Mouse (Mus musculus): ENCODE results near the gene Aff3. TPM values are rescaled to one million over a fixed set of nuclear protein-coding genes. Genes with fewer than 3 reads are reported as not detected.
A peak's percentile ranks its signal among the peaks of the same experiment; 100 is the strongest.

The Aff3 gene
- total RNA-seq, 1 experiment: 1.7 TPM

GRCm38 (mm10) chr1:38650031-38650430 is 14.7 kb downstream of the Aff3 start:
- TF ChIP-seq HCFC1 (IDR thresholded peaks at IDR 0.05; ENCODE audit: borderline replicate concordance, insufficient read depth, low read length) (no peak), ZC3H11A (IDR thresholded peaks at IDR 0.05; ENCODE audit: borderline replicate concordance, low read depth, low read length) (no peak), MAFK (IDR thresholded peaks at IDR 0.05; ENCODE audit: insufficient read depth, low read depth, low read length) (no peak), CHD2 (IDR thresholded peaks at IDR 0.05; ENCODE audit: low read depth, low read length) (no peak), ZNF384 (IDR thresholded peaks at IDR 0.05; ENCODE audit: low read depth, low read length) (no peak)
- no peak for DNase-seq (ENCODE audit: low read depth, low spot score)
- Histone ChIP-seq H3K27ac (ENCODE audit: insufficient read depth, low read depth, low read length, poor library complexity, severe bottlenecking) (no peak overlapping the region), H3K36me3 (ENCODE audit: control insufficient read depth, insufficient read depth, low read length, poor library complexity, severe bottlenecking) (no peaks in the 10 kb centered on the region), H3K4me3 (ENCODE audit: insufficient read depth in 1 of 2, low read depth in 1 of 2, low read length in 2 of 2, poor library complexity in 1 of 2, severe bottlenecking in 1 of 2) (no peak overlapping the region), H3K9me3 (ENCODE audit: control insufficient read depth, insufficient read depth, low read depth, low read length) (no peaks in the 10 kb centered on the region), H3K4me1 (ENCODE audit: control insufficient read depth in 2 of 2, insufficient read depth in 2 of 2, low read length in 2 of 2, poor library complexity in 1 of 2) (no peaks in the 10 kb centered on the region), H3K9ac (ENCODE audit: insufficient read depth, low read depth, low read length, poor library complexity, severe bottlenecking) (no peak overlapping the region)
- in situ Hi-C loops (cut with MboI; ENCODE audit: low sequenced_read_pairs in 2 of 2, unreplicated experiment in 2 of 2): no loop called here

- DNase-seq (ENCODE audit: low read depth, low spot score): no peak
- Histone ChIP-seq H3K9me3 (ENCODE audit: control insufficient read depth, insufficient read depth, low read depth, low read length) (no peaks in the 10 kb centered on the region), H3K36me3 (ENCODE audit: control insufficient read depth, insufficient read depth, low read length, poor library complexity, severe bottlenecking) (no peaks in the 10 kb centered on the region), H3K27ac (ENCODE audit: insufficient read depth, low read depth, low read length, poor library complexity, severe bottlenecking) (no peak overlapping the region), H3K4me3 (ENCODE audit: insufficient read depth in 1 of 2, low read depth in 1 of 2, low read length in 2 of 2, poor library complexity in 1 of 2, severe bottlenecking in 1 of 2) (no peak overlapping the region), H3K4me1 (ENCODE audit: control insufficient read depth in 2 of 2, insufficient read depth in 2 of 2, low read length in 2 of 2, poor library complexity in 1 of 2) (no peaks in the 10 kb centered on the region), H3K9ac (ENCODE audit: insufficient read depth, low read depth, low read length, poor library complexity, severe bottlenecking) (no peak overlapping the region)
- in situ Hi-C loops (cut with MboI; ENCODE audit: low sequenced_read_pairs in 2 of 2, unreplicated experiment in 2 of 2): no loop called here
- TF ChIP-seq HCFC1 (IDR thresholded peaks at IDR 0.05; ENCODE audit: borderline replicate concordance, insufficient read depth, low read length) (no peak), CHD2 (IDR thresholded peaks at IDR 0.05; ENCODE audit: low read depth, low read length) (no peak), ZC3H11A (IDR thresholded peaks at IDR 0.05; ENCODE audit: borderline replicate concordance, low read depth, low read length) (no peak)
These were observed 15.6 kb downstream of the Aff3 start for GRCm38 (mm10) chr1:38649174-38649573.

- no peak for DNase-seq (ENCODE audit: low read depth, low spot score)
- TF ChIP-seq CHD2 (IDR thresholded peaks at IDR 0.05; ENCODE audit: low read depth, low read length): no peak
- TF ChIP-seq ZC3H11A (IDR thresholded peaks at IDR 0.05; ENCODE audit: borderline replicate concordance, low read depth, low read length): no peak
- TF ChIP-seq ZNF384 (IDR thresholded peaks at IDR 0.05; ENCODE audit: low read depth, low read length): no peak
- no peak for TF ChIP-seq HCFC1 (IDR thresholded peaks at IDR 0.05; ENCODE audit: borderline replicate concordance, insufficient read depth, low read length)
- no peak for TF ChIP-seq MAFK (IDR thresholded peaks at IDR 0.05; ENCODE audit: insufficient read depth, low read depth, low read length)
- H3K9ac ChIP-seq (ENCODE audit: insufficient read depth, low read depth, low read length, poor library complexity, severe bottlenecking): no peak overlapping the region
- in situ Hi-C loops (cut with MboI; ENCODE audit: low sequenced_read_pairs in 2 of 2, unreplicated experiment in 2 of 2): no loop called here
- no peaks in the 10 kb centered on the region for H3K4me1 ChIP-seq (ENCODE audit: control insufficient read depth in 2 of 2, insufficient read depth in 2 of 2, low read length in 2 of 2, poor library complexity in 1 of 2)
- no peaks in the 10 kb centered on the region for H3K36me3 ChIP-seq (ENCODE audit: control insufficient read depth, insufficient read depth, low read length, poor library complexity, severe bottlenecking)
- no peak overlapping the region for H3K4me3 ChIP-seq (ENCODE audit: insufficient read depth in 1 of 2, low read depth in 1 of 2, low read length in 2 of 2, poor library complexity in 1 of 2, severe bottlenecking in 1 of 2)
- H3K27ac ChIP-seq (ENCODE audit: insufficient read depth, low read depth, low read length, poor library complexity, severe bottlenecking): no peak overlapping the region
- H3K9me3 ChIP-seq (ENCODE audit: control insufficient read depth, insufficient read depth, low read depth, low read length): no peaks in the 10 kb centered on the region
These were observed 22.5 kb downstream of the Aff3 start for GRCm38 (mm10) chr1:38642288-38642687.

- Histone ChIP-seq H3K4me1 (ENCODE audit: control insufficient read depth in 2 of 2, insufficient read depth in 2 of 2, low read length in 2 of 2, poor library complexity in 1 of 2) (no peaks in the 10 kb centered on the region), H3K36me3 (ENCODE audit: control insufficient read depth, insufficient read depth, low read length, poor library complexity, severe bottlenecking) (no peaks in the 10 kb centered on the region), H3K27ac (ENCODE audit: insufficient read depth, low read depth, low read length, poor library complexity, severe bottlenecking) (no peak overlapping the region), H3K4me3 (ENCODE audit: insufficient read depth in 1 of 2, low read depth in 1 of 2, low read length in 2 of 2, poor library complexity in 1 of 2, severe bottlenecking in 1 of 2) (no peak overlapping the region), H3K9me3 (ENCODE audit: control insufficient read depth, insufficient read depth, low read depth, low read length) (no peaks in the 10 kb centered on the region), H3K9ac (ENCODE audit: insufficient read depth, low read depth, low read length, poor library complexity, severe bottlenecking) (no peak overlapping the region)
- no peak for DNase-seq (ENCODE audit: low read depth, low spot score)
- 0 out of 2 replicates have a peak, but pooled peaks have one; percentile 9 for TF ChIP-seq ZC3H11A (IDR thresholded peaks at IDR 0.05; ENCODE audit: borderline replicate concordance, low read depth, low read length)
- no peak for TF ChIP-seq ZNF384 (IDR thresholded peaks at IDR 0.05; ENCODE audit: low read depth, low read length)
- in situ Hi-C loops (cut with MboI; ENCODE audit: low sequenced_read_pairs in 2 of 2, unreplicated experiment in 2 of 2): no loop called here
These were observed 25.1 kb downstream of the Aff3 start for GRCm38 (mm10) chr1:38639669-38640068.

- Histone ChIP-seq H3K4me3 (ENCODE audit: insufficient read depth in 1 of 2, low read depth in 1 of 2, low read length in 2 of 2, poor library complexity in 1 of 2, severe bottlenecking in 1 of 2) (no peak overlapping the region), H3K4me1 (ENCODE audit: control insufficient read depth in 2 of 2, insufficient read depth in 2 of 2, low read length in 2 of 2, poor library complexity in 1 of 2) (peaks cover 0 to 6% of the 10 kb centered on the region in 2 experiments; a peak in 1 of 4 replicates), H3K36me3 (ENCODE audit: control insufficient read depth, insufficient read depth, low read length, poor library complexity, severe bottlenecking) (no peaks in the 10 kb centered on the region), H3K9me3 (ENCODE audit: control insufficient read depth, insufficient read depth, low read depth, low read length) (no peaks in the 10 kb centered on the region), H3K9ac (ENCODE audit: insufficient read depth, low read depth, low read length, poor library complexity, severe bottlenecking) (no peak overlapping the region), H3K27ac (ENCODE audit: insufficient read depth, low read depth, low read length, poor library complexity, severe bottlenecking) (no peak overlapping the region)
- DNase-seq (ENCODE audit: low read depth, low spot score): no peak
- in situ Hi-C loops (cut with MboI; ENCODE audit: low sequenced_read_pairs in 2 of 2, unreplicated experiment in 2 of 2): no loop called here
- TF ChIP-seq CHD2 (IDR thresholded peaks at IDR 0.05; ENCODE audit: low read depth, low read length): no peak
- TF ChIP-seq ZC3H11A (IDR thresholded peaks at IDR 0.05; ENCODE audit: borderline replicate concordance, low read depth, low read length): no peak
- no peak for TF ChIP-seq MAFK (IDR thresholded peaks at IDR 0.05; ENCODE audit: insufficient read depth, low read depth, low read length)
- TF ChIP-seq ZNF384 (IDR thresholded peaks at IDR 0.05; ENCODE audit: low read depth, low read length): no peak
- TF ChIP-seq HCFC1 (IDR thresholded peaks at IDR 0.05; ENCODE audit: borderline replicate concordance, insufficient read depth, low read length): no peak
These were observed 29.2 kb downstream of the Aff3 start for GRCm38 (mm10) chr1:38635596-38635995.
